Mouse (Mus musculus): ENCODE measurements around the gene Pigv.

Gene Pigv

GRCm38 (mm10) chr4:133633332-133634042 lies 39.0 kb downstream of the Pigv start:
- peak; percentile 87 for DNase-seq

DNA sequence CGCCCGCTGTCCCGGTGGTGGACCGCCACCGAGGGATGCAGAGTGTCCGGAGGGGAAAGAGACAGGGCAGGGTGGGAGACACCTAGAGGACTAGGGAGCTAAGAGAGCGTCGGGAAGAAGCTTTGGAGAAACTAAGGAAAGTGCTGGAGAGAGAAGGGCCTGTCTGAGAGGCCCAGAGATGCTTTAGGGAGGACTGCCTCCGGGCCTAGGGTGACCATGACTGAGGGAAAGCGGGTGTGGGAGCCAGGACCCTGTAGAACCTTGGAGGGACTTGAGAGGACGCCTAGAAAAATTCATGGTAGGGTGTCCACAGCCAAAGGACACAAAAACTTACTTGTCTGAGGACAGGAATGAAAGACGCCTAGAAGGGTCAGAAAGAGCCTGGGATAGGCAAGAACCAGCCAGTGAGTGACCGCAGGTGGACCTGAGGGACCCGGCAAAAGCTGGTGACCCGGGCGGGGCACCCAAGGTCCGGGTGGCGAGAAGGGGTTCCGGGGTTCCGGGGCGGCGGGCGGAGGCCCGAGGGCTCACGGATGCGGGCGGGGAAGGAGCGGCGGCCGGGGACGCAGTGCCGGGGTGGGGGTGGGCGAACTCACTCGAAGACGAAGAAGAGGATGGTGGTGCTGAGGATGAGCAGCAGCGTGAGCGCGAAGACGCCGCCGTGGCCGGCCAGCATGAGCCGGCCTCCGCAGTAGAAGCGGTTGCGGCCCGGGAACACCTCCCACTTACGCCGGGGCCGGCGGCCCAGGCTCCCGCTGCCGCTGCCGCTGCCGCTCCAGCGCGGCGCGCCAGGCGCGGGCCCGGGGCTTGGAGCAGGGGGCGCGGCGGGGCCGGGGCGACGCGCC lies 39.7 kb downstream of the Pigv start:
- DNase-seq, result no peak

DNA sequence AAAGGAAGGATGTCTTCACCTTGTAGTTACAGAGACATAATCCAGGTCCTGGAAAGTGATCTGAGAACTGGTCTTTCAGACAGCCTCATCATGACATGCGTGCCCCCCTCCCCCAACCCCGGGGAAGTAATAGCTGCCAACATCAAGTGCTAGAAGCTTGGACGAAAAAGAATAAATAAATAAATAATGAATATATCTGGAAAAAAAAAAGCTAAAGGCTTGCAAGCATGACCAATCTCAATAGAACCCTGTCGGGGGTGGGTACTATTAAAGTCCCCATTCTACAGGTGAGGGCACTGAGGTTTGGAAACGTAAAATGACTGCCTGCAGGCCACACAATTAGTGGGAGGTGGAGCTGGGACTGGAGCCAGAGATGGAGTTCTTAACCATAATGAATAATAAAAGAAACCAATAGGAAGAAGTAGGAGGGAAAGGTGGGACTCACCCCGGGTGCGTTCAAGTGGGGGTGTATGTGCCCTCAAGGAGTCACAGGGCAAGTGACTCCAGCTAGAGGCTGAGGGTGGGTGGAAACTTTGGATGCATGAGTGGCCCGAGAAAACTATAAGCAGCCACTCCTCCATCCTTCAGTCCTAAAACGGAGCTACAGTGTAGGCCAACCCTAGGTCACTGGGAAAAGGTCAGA lies 40.6 kb downstream of the Pigv start:
- DNase-seq, result no peak

GRCm38 (mm10) chr4:133631071-133631768 lies 41.2 kb downstream of the Pigv start:
- DNase-seq, result no peak

DNA sequence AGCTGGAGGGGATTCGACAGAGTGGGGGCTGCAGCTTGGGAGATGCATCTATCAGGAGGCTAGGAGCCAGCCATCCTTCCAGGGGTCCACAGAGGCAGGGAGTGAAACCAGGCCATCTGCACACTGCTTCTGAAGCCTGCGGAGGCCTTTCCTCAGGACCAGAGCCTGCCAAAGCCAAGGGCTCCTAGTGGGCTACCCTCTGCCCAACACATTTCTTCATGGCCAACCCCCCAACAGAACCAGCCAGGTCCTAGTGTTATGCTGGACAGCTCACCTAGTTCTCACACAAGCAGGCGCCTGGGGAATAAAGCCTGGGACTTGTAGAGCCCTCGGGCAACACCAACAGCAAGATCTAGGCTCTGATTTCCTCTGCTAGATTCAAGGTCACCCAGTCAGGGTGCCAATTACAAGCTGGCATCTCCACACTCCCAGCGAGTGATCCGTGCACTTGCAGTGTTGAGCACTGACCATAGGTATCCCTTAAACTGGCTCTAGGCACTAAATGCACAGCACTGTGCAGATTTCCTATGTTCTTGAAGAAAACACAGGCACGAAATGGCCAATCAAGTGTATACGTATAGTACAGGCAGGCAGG lies 42.0 kb downstream of the Pigv start:
- no peak for DNase-seq

DNA sequence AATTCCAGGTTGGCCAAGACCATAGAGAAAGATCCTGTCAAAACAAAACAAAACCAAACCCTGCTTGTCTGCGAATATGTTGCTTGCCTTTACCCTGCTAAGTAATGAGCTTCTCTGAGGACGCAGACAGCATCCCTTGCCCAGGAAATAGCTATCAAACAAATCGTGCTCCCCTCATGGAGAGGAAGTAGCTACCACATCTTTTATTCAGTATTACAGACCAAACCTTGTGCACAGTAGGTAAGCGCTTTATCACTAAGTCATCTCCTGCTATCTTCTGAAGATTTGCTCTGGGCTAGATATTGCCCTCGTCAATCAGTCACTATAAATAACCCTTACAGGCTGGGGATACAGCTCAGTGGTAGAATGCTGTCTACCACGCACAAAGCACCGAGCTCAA lies 43.3 kb downstream of the Pigv start:
- DNase-seq, result no peak

DNA sequence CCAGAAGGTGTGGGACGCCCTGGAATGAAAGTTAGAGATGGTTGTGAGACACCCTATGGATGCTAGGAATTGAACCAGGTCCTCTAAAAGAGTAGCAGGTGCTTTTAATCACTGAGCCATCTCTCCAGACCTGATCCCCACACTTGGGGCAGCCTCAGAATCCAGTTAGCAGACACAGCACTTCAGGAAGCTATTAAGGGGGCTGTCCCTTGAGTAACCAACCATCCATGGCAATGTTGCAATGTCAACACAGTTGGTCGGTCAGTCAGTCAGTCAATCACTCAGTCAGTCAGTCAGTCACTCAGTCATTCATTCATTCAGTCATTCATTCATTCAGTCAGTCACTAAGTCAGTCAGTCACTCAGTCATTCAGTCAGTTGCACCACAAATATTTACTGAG lies 43.9 kb downstream of the Pigv start:
- no peak for DNase-seq

DNA sequence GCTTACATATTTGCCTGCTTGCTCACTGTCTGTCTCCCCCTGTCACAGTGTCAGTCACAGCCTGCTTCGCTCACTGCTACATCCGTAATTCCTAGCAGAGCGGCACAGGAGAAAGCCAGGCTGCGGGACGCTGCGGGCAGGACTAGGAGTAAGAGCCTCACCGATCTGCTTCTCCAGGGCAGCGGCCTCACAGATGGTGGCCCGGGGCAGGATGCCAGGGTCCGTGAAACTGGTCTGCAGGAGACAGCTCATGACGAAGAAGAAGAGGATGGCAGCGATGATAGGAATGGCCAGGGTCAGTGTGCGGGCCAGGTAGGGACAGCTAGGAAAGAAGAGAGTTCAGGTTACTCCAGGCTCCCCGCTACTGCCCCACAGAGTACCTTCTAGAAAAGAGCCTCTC lies 45.4 kb downstream of the Pigv start:
- DNase-seq, result no peak

GRCm38 (mm10) chr4:133626621-133627020 lies 45.8 kb downstream of the Pigv start:
- DNase-seq, result no peak

DNA sequence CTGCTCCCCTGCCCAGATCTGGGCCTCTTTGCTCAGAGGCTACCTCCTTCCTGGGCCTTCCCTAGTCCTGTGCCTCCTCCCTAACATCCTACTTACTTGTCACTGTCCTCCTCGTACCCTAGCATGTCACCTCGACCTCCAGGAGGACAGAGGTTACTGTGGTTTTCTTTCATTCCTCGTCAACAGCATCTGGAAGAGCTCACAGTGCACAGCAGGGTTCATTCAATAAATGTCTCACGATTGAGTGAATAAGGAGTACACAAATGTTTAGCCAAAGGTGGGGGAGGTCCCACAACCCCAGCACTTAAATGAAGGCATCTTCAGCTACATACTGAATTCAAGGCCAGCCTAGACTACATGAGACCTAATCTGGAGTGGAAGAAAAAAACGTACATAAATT lies 46.2 kb downstream of the Pigv start:
- DNase-seq, result no peak

GRCm38 (mm10) chr4:133625621-133626071 lies 46.8 kb downstream of the Pigv start:
- peak; percentile 39 for DNase-seq

DNA sequence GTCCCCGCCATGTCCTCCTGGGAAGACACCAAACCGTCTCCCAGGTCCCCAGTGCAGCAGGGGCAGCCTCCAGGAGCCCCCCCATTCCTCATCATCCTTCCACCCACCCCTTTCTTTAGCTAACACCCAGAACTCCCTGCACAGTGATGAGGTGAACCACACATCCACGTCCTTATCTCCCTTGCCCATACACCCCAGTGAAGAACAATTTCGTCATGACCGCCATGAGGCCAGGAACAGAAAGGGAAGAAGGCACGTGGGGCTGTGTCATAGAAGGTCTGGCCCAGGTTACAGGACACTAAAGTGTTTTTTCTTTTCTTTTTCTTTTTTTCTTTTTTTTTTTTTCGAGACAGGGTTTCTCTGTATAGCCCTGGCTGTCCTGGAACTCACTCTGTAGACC lies 47.6 kb downstream of the Pigv start:
- DNase-seq, result peak; percentile 49

- DNase-seq, result no peak
Measured at GRCm38 (mm10) chr4:133622161-133622695, 50.2 kb downstream of the Pigv start.

DNA sequence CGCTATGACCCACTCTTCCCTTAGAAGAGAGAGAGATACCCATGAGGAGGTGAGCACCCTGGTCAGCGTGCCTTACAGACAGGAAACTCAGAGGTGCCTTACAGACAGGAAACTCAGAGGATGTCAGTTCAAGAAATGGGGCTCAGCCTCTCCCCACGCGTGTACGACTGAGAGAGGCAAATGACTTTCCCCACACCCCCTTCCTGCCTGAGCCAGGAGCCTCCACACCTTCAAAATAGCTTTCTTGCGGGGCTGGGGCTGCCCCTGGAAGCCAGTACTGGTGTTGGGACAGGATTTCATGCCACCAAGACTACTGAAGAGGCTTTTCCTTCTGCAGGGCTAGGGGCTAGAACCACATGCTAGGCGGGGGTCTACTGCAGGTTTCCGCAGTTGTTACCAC lies 51.8 kb downstream of the Pigv start:
- DNase-seq, result no peak

- no peak for DNase-seq
Measured at GRCm38 (mm10) chr4:133619473-133620136, 52.8 kb downstream of the Pigv start.

DNA sequence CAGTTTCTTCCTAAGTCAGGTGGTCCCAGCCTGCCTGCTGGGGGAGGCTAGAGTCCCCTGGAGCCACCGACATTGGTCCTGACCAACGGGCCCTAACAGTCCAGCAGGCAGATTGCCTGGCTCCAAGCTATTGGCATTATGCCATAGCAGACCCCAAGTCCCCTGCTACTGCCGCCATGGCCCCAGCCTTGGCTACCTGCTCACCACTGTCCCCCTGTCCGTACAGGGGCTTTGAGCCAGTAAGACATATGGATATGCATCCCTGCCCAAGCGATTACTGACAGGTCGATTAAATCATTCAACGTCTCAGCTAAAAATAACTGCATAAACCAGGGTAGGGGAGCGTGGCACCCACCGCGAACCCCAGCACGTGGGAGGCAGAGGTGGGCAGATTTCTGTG lies 54.5 kb downstream of the Pigv start:
- no peak for DNase-seq

DNA sequence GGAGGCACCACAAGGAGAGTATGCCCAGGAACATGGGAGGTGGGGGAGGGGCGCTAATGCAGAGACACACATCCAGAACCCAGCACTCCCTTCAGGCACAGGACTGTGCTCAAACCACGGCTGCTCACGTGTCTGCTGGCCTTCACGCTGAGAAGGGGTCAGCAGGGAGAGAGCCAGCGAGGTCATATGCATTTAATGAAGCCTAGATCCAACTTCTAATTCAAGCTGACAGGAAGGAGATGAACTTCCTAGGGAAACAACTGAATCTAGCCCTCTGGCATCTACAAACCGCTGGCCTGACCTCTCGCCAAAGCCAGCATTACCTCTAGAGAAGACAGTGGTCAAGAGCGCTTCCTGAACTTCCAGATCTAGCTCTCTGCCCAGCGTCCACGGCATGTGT lies 57.0 kb downstream of the Pigv start:
- no peak for DNase-seq

DNA sequence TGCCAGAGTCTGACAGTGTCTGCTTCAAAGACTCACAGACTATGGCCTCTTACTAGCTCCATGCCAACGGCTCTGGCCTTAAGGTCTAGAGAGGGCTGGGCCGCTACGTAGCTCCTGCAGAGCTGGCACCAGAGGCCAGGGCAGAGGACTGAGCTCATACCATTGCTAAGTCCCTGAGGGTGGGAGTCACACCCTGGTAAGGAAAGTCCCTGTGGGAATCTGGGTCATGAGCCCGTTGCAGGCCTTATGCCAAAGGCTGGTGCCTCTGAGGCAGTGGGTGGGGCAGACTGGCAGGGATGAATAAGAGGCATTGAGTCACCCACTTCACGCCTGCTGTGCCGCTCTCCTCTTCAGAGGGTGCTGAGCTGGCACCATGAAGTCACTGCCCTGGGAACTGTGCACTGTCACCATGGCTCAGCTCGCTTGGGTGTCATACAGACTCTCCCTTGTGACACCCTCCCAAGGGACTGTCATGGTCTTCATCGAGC lies 58.1 kb downstream of the Pigv start:
- no peak for DNase-seq

- DNase-seq, result no peak
Measured at GRCm38 (mm10) chr4:133613867-133614266, 58.6 kb downstream of the Pigv start.

- no peak for DNase-seq
Measured at GRCm38 (mm10) chr4:133613026-133613425, 59.4 kb downstream of the Pigv start.

DNA sequence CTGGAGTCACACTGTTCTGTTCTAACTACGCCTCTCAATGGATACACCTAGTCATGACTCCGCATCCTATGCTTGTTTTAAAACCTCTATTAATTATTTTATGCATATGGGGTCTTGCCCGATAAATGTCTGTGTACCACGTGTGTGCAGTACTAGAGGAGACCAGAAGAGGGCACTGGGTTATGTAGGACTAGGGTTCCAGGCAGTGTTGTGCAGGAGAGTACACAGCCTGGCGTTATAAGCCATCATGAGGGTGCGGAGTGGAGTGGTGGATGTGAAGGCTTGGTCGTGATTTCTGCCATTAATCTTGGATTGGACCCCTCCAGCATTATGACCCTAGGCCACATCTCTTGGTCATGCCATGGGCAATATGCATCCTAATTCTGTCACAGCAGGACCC lies 60.0 kb downstream of the Pigv start:
- DNase-seq, result no peak

DNA sequence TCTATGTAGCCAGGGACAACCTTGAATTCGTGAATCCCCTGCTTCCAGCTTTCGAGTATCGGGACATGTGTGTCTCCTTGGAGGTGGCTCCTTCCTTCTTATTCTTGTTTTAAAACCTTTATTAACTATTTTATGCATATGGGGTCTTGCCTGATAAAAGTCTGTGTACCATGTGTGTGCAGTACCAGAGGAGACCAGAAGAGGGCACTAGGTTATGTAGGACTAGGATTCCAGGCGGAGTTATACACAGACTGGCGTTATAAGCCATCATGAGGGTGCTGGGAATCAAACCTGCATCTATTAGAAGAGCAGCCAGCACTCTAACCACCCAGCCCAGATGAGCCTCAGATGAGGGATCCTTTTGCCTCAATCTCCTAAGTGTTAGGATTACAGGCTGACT lies 60.6 kb downstream of the Pigv start:
- DNase-seq, result no peak

Data from liver (tissue).